Comparison of ENCODE assay signal across 27 mouse cellular contexts in the genomic region with DNA sequence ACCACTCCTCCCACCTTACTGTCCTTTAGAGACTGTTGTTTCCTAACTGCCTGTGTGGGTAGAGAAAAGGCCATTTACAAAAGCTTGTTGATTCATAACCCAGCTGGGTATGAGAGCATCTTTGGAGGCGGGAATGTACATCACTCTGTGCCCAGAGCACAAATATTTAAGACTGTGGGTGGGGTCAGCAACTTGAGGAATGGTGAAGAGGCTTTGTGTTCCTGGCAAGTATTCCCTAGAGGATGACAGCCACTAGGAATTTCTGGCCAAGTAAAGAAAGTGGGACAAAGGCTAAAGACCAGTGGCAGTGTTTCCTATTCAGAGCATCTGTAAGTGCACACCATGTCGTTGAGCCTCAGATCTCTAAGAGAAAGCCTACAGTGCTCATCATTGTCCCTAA.
DNase-seq lines count a peak whose midpoint lies in the region; ATAC-seq and TF ChIP-seq lines count a peak whose summit lies in the region.
"Had no signal": no experiment of that assay in that cellular context is flagged by ENCODE, and none has a peak within 500 bp of the region (broad histone marks: within the 10 kb centered on the region; RNA-seq: fewer than 3 reads in every experiment).

No protein-coding gene starts in this region.

- no peaks in the 10 kb centered on the region for H3K4me1 ChIP-seq in kidney, adult 2 months (ENCODE audit: control insufficient read depth, insufficient read depth, low read length)
- H3K4me1 ChIP-seq in neural tube, embryonic 15.5 days = no peaks in the 10 kb centered on the region
- H3K4me1 ChIP-seq: forebrain, embryonic 12.5 days; forebrain, embryonic 15.5 days had no signal

- DNase-seq in kidney, adult 2 months = peak; percentile 5
- no peak for DNase-seq in kidney, adult 11 months
- DNase-seq in 3T3-L1 (ENCODE audit: low read depth, low spot score) = peak; percentile 66
- DNase-seq in adipocyte (ENCODE audit: low spot score) = peak; percentile 53
- DNase-seq in skeletal muscle tissue, adult 2 months (ENCODE audit: low read depth, low spot score) = peak; percentile 5
- DNase-seq in urinary bladder, adult 18-20 months (ENCODE audit: low spot score in 2 of 2) = no peak
- DNase-seq: adrenal gland, adult 2 months; adrenal gland, postnatal 14 days; B cell, adult 2 months; cerebellum, adult 18-20 months; cerebellum, adult 9-10 months; cerebellum, postnatal 14 days; gastrocnemius, postnatal 25 days; heart, adult 2 months; heart, postnatal 14 days; heart, postnatal 4 days had no signal

- 75% methylated on average over 2 of the region's 2 CpGs for WGBS in kidney, adult 2 months
- WGBS in neural tube, embryonic 15.5 days = 66% methylated on average over 2 of the region's 2 CpGs

- H3K9ac ChIP-seq in neural tube, embryonic 15.5 days (replicated peaks) = no peak overlapping the region
- H3K9ac ChIP-seq: forebrain, embryonic 12.5 days; forebrain, embryonic 15.5 days; heart, embryonic 13.5 days; hindbrain, embryonic 14.5 days had no signal

- TF ChIP-seq POLR2A in kidney, adult 2 months (IDR thresholded peaks at IDR 0.05; ENCODE audit: low read depth, low read length) = no peak

- H3K27me3 ChIP-seq in kidney, adult 2 months (replicated peaks; ENCODE audit: control insufficient read depth, insufficient read depth, low read length) = no peaks in the 10 kb centered on the region
- H3K27me3 ChIP-seq in neural tube, embryonic 15.5 days (replicated peaks) = no peaks in the 10 kb centered on the region
- H3K27me3 ChIP-seq: CH12.LX; forebrain, embryonic 12.5 days; forebrain, embryonic 15.5 days had no signal

- ATAC-seq in neural tube, embryonic 15.5 days (ENCODE audit: low FRiP score) = no peak
- ATAC-seq: activated CD4-positive, CD25-positive, alpha-beta regulatory T cell, adult 4 months; forebrain, embryonic 15.5 days; hindbrain, postnatal 0 days; inflammation-experienced regulatory T-cells, adult 6 months had no signal

- H3K4me2 ChIP-seq in neural tube, embryonic 15.5 days = no peak overlapping the region
- H3K4me2 ChIP-seq: forebrain, embryonic 12.5 days; forebrain, embryonic 15.5 days; heart, embryonic 13.5 days; hindbrain, embryonic 14.5 days had no signal

- no peak overlapping the region for H3K4me3 ChIP-seq in kidney, adult 2 months (ENCODE audit: insufficient read depth, low read depth, low read length)
- no peak overlapping the region for H3K4me3 ChIP-seq in neural tube, embryonic 15.5 days (replicated peaks)
- H3K4me3 ChIP-seq: forebrain, embryonic 12.5 days; forebrain, embryonic 15.5 days; heart, adult 2 months; heart, embryonic 10.5 days; heart, embryonic 13.5 days had no signal

- H3K27ac ChIP-seq in kidney, adult 2 months (ENCODE audit: insufficient read depth, low read depth, low read length) = no peak overlapping the region
- no peak overlapping the region for H3K27ac ChIP-seq in neural tube, embryonic 15.5 days (replicated peaks)
- H3K27ac ChIP-seq: forebrain, embryonic 12.5 days; forebrain, embryonic 15.5 days; heart, adult 2 months; heart, embryonic 10.5 days; heart, embryonic 13.5 days; hindbrain, embryonic 14.5 days; hindbrain, postnatal 0 days had no signal

- no peaks in the 10 kb centered on the region for H3K9me3 ChIP-seq in neural tube, embryonic 15.5 days (replicated peaks)
- H3K9me3 ChIP-seq: forebrain, embryonic 12.5 days; forebrain, embryonic 15.5 days; G1E; heart, embryonic 10.5 days; heart, embryonic 13.5 days had no signal

- TF ChIP-seq CTCF in kidney, adult 2 months (conservative IDR thresholded peaks at IDR 0.05; ENCODE audit: insufficient read depth, insufficient read length, low read depth, low read length) = no peak

- no peaks in the 10 kb centered on the region; the same call in 1 of the 2 replicates for H3K36me3 ChIP-seq in kidney, adult 2 months (ENCODE audit: control insufficient read depth, insufficient read depth, low read length)
- H3K36me3 ChIP-seq in neural tube, embryonic 15.5 days = peaks cover 1% of the 10 kb centered on the region; the same call in 1 of the 2 replicates
- H3K36me3 ChIP-seq: forebrain, embryonic 15.5 days; heart, embryonic 10.5 days had no signal

Comparison
In these comparisons a context has a peak if more than half of its experiments do, and no peak if none do; other contexts are left out.
1. DNase-seq: peak in kidney, adult 2 months (single experiment), 3T3-L1 (single experiment), adipocyte (single experiment) and skeletal muscle tissue, adult 2 months (single experiment); none in kidney, adult 11 months (single experiment) and urinary bladder, adult 18-20 months (0 of 2).